Mouse (Mus musculus) stomach, adult 2 months (tissue): ENCODE measurements around the gene Mog. TPM values are rescaled to one million over a fixed set of nuclear protein-coding genes. Genes with fewer than 3 reads are reported as not detected.

Source experiments
- polyA plus RNA-seq: library from polyadenylated mRNA; depleted of rRNA; stranded (reverse); fragments of >200 nt; gene quantifications from 2 replicates; pipeline ENCODE4 v1.2.3, GENCODE M21; 2012; rRNA removed

Mog gene
- polyA plus RNA-seq, result not detected in 2 replicates

DNA sequence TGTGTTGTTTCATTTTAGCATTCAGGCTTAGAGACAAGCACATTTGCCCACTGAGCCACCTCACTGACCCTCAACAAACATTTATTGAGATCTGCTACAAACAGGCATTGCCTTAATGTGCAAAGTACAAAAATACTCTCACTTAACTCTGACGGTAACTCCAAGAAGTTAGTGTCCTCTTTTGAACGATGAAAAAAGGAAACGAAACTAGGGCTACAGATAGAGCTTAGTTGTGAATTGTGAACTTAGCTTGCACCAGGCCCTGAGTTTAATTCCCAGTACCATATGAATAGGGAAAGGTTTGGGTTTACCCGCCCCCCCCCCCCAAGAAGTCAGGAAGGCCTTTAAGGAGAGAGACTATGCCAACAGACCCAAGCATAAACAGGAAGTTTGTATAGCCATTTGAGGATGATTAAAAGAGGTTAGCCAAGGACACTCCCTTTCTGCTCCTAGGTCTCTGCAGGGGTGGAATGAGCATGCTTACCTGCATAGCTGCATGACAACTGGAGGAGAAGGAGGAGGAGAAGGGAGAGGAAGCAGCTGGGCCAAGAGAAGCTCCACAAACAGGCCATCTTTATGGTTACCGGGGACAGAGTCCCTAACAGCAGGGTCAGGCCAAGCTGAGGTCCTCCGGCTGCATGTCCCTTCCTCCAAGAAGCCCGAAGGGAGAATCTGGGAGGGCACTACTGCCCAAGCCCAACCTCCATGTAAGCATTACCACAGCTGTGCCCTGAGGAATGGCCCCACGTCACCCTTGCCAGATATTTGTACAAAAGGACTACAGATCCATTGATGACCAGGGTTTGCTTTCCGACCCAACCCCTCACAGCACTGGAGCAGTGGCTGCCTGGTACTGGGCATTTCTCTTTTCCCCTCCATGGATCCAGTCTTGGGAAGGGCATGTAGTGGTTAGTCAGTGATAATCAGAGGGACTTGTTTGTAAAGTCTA, at the start of gene Mog:
Gene Mog (minus strand): TSS at position 771 of the 949 bp plus-strand sequence.

DNA sequence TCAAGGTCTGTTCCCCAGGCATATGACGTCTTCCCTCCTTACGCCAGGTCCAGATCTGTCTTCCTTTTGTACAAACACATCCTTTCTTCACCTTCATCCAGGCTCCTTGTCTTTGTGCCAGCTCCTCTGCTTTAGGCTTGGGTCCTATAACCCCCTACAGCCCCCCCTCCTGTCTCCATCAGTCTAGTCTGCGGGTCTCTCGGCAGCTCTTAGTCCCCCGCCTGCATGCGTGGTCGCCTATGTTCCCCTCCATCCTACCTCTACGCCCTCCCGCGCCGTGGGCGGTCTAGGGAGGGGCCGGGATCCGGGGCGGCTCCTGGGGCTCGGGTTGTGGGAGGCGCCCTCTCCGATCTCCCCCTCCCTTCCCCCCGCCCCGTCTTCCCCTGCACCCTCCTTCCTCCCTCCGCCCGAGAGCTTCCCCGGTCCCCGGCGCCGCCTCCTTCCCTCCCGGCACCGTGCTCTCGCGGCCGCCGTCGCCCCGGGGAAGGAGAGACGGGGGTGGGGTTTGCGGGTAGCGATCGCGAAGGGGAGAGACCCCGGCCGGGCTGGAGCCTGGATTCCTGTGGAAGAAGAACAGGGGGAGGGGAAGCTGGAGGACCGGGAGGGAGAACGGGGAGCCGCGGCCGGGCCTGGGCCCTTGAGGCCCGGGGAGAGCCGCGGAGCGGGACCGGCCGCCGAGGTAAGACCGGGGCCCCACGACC, 22.6 kb upstream of the Mog start, which contains the start of gene Gabbr1:
Gene Gabbr1 (plus strand): TSS at position 356 of the 701 bp plus-strand sequence.

DNA sequence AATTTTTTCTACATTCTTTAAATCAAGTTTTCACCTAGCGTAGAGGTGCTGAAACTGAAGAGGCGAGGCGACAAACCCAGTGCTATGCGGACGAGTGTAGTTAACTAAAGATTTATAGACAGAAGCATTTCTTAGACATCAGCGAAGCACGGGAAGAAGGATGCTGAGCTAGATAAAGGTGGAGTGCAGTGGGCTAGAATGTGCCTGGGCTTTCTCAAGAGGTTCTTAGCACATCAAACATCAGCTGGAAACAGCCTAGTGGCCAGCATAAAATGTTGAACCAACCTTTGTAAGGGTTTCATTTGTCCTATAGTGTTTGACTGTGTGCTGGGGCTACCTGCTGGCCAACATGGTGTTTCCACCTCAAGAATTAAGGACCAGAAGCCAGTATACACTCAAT, 22.3 kb downstream of the Mog start, which contains the start of gene Zfp57:
Gene Zfp57 (plus strand): TSS at position 301 of the 400 bp plus-strand sequence.

DNA sequence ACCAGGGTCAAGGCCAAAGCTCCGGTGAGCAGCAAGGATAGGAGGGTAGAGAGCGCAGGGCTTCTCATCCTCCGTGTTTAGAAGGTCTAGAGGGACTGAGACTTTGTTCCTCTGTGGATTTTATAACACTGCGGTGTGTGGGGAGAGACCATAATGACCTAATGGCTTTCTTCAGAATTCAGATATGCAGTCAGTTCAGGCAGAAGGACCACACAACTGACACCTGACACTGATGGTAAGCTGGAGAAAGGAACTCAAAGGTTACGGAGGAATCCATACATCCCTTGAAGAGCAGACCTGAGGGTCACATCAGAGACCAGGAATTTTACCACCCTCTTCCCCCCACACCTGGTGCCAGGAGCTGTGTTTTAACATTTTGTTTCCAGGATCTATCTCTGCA, 33.8 kb downstream of the Mog start, which contains the start of gene H2-M5:
Gene H2-M5 (minus strand): TSS at position 101 of the 400 bp plus-strand sequence.

DNA sequence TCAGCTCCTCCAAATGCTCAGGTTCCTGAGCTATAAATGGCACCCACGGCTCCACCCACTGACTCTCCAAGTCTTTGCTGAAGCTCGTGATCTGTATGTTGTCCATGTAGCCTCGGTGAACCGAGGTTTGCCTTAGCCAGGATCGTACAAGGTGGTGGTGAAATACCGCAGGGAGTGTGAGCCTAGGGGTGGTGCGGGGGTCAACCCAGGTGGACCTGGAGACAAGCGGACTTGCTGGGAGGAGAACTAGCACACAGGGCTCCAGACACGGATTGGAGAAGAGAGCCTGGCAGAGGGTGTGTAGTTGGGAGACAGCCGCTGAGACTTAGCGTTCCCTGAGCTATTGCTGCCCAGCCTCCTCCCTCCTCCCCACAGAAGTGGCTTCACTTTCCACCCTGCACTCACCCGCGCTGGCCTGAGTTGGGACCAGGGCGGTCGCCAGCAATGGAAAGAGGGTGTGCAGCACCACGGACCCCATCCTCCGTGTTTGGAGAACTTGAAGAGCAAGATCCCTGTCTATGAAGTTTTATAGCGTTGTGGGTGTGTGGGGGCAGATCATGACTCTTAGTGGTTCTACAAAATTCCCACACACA, 41.9 kb downstream of the Mog start, which contains the start of gene 2410137M14Rik:
Gene 2410137M14Rik (minus strand): TSS at position 17 of the 593 bp plus-strand sequence.

Other genes starting within 250 kb of the Mog start
- gene H2-M10.6, start 211.2 kb downstream of the Mog start, polyA plus RNA-seq, result not detected in 2 replicates
- gene Trim26, start 186.3 kb downstream of the Mog start, polyA plus RNA-seq, result 9.8 and 11.9 TPM in 2 replicates
- 0.23 and 0.24 TPM in 2 replicates for gene Trim15, start 156.2 kb downstream of the Mog start, polyA plus RNA-seq
- not detected in 2 replicates for gene Trim10, start 153.8 kb downstream of the Mog start, polyA plus RNA-seq
- 0.14 and 0.38 TPM in 2 replicates for gene Trim40, start 133.3 kb downstream of the Mog start, polyA plus RNA-seq
- not detected in 2 replicates for gene Trim31, start 125.3 kb downstream of the Mog start, polyA plus RNA-seq
- gene Rnf39, start 80.5 kb downstream of the Mog start, polyA plus RNA-seq, result 13.0 and 39.4 TPM in 2 replicates
- 13.9 and 20.2 TPM in 2 replicates for gene Ppp1r11, start 71.7 kb downstream of the Mog start, polyA plus RNA-seq
- gene Znrd1, start 64.8 kb downstream of the Mog start, polyA plus RNA-seq, result 10.5 and 15.2 TPM in 2 replicates
- 0.34 TPM in 1 of 2 replicates, not detected in the other for gene Znrd1as, start 64.8 kb downstream of the Mog start, polyA plus RNA-seq
- gene 2410137M14Rik, start 42.2 kb downstream of the Mog start, polyA plus RNA-seq, result not detected in 2 replicates
- gene H2-M5, start 33.9 kb downstream of the Mog start, polyA plus RNA-seq, result 0.10 TPM in 1 of 2 replicates, not detected in the other
- gene Zfp57, start 22.2 kb downstream of the Mog start, polyA plus RNA-seq, result 0.31 and 0.65 TPM in 2 replicates
- 8.1 and 12.3 TPM in 2 replicates for gene Gabbr1, start 22.6 kb upstream of the Mog start, polyA plus RNA-seq
- gene Olfr90, start 65.1 kb upstream of the Mog start, polyA plus RNA-seq, result not detected in 2 replicates
- not detected in 2 replicates for gene Olfr91, start 74.9 kb upstream of the Mog start, polyA plus RNA-seq
- not detected in 2 replicates for gene Olfr92, start 96.7 kb upstream of the Mog start, polyA plus RNA-seq
- not detected in 2 replicates for gene Olfr93, start 138.1 kb upstream of the Mog start, polyA plus RNA-seq
- gene Ubd, start 170.5 kb upstream of the Mog start, polyA plus RNA-seq, result not detected in 2 replicates
- not detected in 2 replicates for gene Olfr94, start 177.6 kb upstream of the Mog start, polyA plus RNA-seq
- not detected in 2 replicates for gene Olfr95, start 189.7 kb upstream of the Mog start, polyA plus RNA-seq
- not detected in 2 replicates for gene Olfr96, start 196.7 kb upstream of the Mog start, polyA plus RNA-seq
- gene Olfr97, start 213.9 kb upstream of the Mog start, polyA plus RNA-seq, result not detected in 2 replicates
- not detected in 2 replicates for gene Olfr98, start 240.4 kb upstream of the Mog start, polyA plus RNA-seq
- 1.7 TPM in 2 replicates for gene H2-M3, start 246.8 kb upstream of the Mog start, polyA plus RNA-seq